Mouse (Mus musculus) layer of hippocampus, postnatal 14 days (tissue): ENCODE results near the gene Atxn7l1. TPM values are rescaled to one million over a fixed set of nuclear protein-coding genes. Genes with fewer than 3 reads are reported as not detected.
A peak's percentile ranks its signal among the peaks of the same experiment; 100 is the strongest.

Experiments used
- DNase-seq, 2 experiments: peaks; one replicate each; pipeline ENCODE4 v3.0.0; 2021 to 2022; ENCODE audit warnings: low spot score in 2 of 2, mixed read lengths in 1 of 2
- long read RNA-seq, 2 experiments: library from polyadenylated mRNA; stranded (forward); transcript quantifications; one replicate each; pipeline ENCODE4 v2.0.0; 2021
- total RNA-seq, 2 experiments: library from RNA; stranded (reverse); gene quantifications; 2 replicates each; pipeline ENCODE4 v1.2.3; 2021

Atxn7l1 gene
- total RNA-seq: 10 to 100 TPM; 46.3 to 47.5 TPM
- long read RNA-seq, experiment 1, transcript Atxn7l1-203 (4 exons, 1,675 nt): major isoform, 7 of 11 reads
- long read RNA-seq, experiment 1, partial matches to known transcripts: 2 of 11 reads
- long read RNA-seq, experiment 1, other reads (novel, unspliced or antisense): 1 of 11 reads
- long read RNA-seq, experiment 2, transcript Atxn7l1-203 (4 exons, 1,675 nt): major isoform, 18 of 21 reads
- long read RNA-seq, experiment 2, partial matches to known transcripts: 1 of 21 reads
- long read RNA-seq, experiment 2, other reads (novel, unspliced or antisense): 2 of 21 reads

GRCm38 (mm10) chr12:33147497-33148267 is at the start of gene Atxn7l1:
Gene Atxn7l1 (plus strand): TSS chr12:33147693.
- peak; percentile 90 to 95 for DNase-seq

- no peak for DNase-seq
Observed at GRCm38 (mm10) chr12:33101627-33102026, 45.9 kb upstream of the Atxn7l1 start.

GRCm38 (mm10) chr12:33102342-33103115 is 45.0 kb upstream of the Atxn7l1 start:
- DNase-seq: no peak

GRCm38 (mm10) chr12:33105724-33106123 is 41.8 kb upstream of the Atxn7l1 start:
- no peak for DNase-seq

- DNase-seq: peak in 1 of 2 experiments; percentile 81
Observed at GRCm38 (mm10) chr12:33106438-33107167, 40.9 kb upstream of the Atxn7l1 start.

- DNase-seq: peak in 1 of 2 experiments; percentile 58
Observed at GRCm38 (mm10) chr12:33109531-33109930, 38.0 kb upstream of the Atxn7l1 start.

- peak; percentile 34 to 68 for DNase-seq
Observed at GRCm38 (mm10) chr12:33110894-33111471, 36.5 kb upstream of the Atxn7l1 start.

GRCm38 (mm10) chr12:33118624-33119301 is 28.7 kb upstream of the Atxn7l1 start:
- no peak for DNase-seq

GRCm38 (mm10) chr12:33125594-33126227 is 21.8 kb upstream of the Atxn7l1 start:
- DNase-seq: no peak

- no peak for DNase-seq
Observed at GRCm38 (mm10) chr12:33126243-33126642, 21.2 kb upstream of the Atxn7l1 start.

- DNase-seq: no peak
Observed at GRCm38 (mm10) chr12:33128121-33128520, 19.4 kb upstream of the Atxn7l1 start.

- DNase-seq: no peak
Observed at GRCm38 (mm10) chr12:33128702-33129101, 18.8 kb upstream of the Atxn7l1 start.

GRCm38 (mm10) chr12:33129410-33129809 is 18.1 kb upstream of the Atxn7l1 start:
- peak in 1 of 2 experiments; percentile 38 for DNase-seq

- DNase-seq: peak; percentile 51 to 80
Observed at GRCm38 (mm10) chr12:33130401-33130800, 17.1 kb upstream of the Atxn7l1 start.

- no peak for DNase-seq
Observed at GRCm38 (mm10) chr12:33131796-33132195, 15.7 kb upstream of the Atxn7l1 start.

- DNase-seq: no peak
Observed at GRCm38 (mm10) chr12:33137857-33138256, 9.6 kb upstream of the Atxn7l1 start.

GRCm38 (mm10) chr12:33139083-33139482 is 8.4 kb upstream of the Atxn7l1 start:
- DNase-seq: no peak

GRCm38 (mm10) chr12:33144456-33144855 is 3.0 kb upstream of the Atxn7l1 start:
- no peak for DNase-seq

GRCm38 (mm10) chr12:33146622-33147433 is 665 bp upstream of the Atxn7l1 start:
- no peak for DNase-seq
